Mouse (Mus musculus): ENCODE data around the gene Sorl1.
A peak's percentile ranks its signal among the peaks of the same experiment; 100 is the strongest.

Gene Sorl1

GRCm38 (mm10) chr9:42122441-42122840 lies 1.7 kb downstream of the Sorl1 start:
- no peak for DNase-seq (ENCODE audit: low spot score)

- peak; percentile 6 for DNase-seq (ENCODE audit: low spot score)
Observed at GRCm38 (mm10) chr9:42121631-42122354, 2.3 kb downstream of the Sorl1 start.

DNA sequence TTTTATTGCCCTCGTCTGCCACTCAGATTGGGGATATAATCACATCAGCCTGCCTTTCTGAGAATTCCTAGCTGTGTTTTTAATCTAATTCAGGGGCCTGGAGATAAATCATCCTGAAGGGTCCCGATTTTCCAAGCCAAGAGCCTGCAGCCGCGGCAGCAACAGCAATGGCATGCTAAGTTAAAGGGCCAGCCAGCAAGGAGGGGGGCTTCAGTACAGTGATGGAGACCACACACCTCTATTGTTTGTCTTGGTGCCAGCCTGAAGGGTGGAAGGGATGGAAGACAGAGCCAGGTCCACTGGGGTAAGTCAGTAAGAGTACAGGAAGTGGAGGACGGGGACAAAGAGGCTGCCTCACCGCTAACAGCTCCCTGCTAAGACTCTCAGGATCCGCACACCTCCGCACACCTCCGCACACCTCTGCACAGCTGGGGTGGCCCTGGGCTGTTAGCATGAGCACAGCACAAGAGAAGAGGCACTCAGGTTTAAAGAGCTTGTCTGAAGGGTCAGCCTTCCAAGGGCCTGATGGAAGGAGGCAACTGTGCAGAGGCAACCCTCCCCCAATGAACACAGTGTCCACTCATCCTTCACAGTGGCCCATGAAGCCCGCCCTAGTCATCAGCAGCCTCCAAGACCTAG lies 7.6 kb downstream of the Sorl1 start:
- no peak for DNase-seq (ENCODE audit: low spot score)

- DNase-seq (ENCODE audit: low spot score), result no peak
Observed at GRCm38 (mm10) chr9:42115078-42115477, 9.0 kb downstream of the Sorl1 start.

DNA sequence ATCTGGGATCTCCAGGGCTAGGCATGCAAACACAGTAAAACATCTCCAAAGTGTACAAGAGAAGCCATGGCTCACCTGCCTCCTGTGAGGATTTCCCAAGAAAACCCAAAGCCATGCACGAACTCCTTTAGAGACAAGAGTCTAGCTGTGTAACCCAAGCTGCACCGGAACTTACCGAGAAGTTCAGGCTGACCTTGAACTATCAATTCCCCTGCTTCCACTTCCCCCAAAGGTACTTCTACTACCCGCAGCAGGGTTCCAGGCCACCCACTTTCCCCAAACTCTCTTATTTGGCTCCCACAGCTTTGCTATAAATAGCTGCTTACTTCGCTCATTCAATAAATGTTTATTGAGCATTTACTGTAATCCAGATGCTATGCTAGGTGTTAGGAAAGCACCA lies 10.8 kb downstream of the Sorl1 start:
- no peak for DNase-seq (ENCODE audit: low spot score)

DNA sequence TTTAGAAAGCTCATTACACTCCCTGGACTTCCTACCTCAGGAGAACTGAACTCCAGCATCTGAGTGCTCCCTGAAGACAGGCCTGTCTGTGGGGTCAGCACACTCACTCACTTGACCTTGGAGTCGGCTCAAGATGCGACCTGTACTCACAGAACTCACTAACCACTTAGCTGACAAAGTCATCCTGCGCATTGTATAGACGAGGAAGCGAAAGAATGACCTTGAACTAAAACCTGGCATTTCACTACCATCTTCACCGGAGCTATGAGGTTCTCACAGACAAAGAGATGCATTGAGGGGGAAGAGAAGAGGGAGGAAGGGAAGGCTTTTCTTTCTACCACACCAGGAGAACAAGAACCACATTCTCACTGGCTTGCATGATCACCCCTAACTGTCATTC lies 11.4 kb downstream of the Sorl1 start:
- DNase-seq (ENCODE audit: low spot score), result no peak

DNA sequence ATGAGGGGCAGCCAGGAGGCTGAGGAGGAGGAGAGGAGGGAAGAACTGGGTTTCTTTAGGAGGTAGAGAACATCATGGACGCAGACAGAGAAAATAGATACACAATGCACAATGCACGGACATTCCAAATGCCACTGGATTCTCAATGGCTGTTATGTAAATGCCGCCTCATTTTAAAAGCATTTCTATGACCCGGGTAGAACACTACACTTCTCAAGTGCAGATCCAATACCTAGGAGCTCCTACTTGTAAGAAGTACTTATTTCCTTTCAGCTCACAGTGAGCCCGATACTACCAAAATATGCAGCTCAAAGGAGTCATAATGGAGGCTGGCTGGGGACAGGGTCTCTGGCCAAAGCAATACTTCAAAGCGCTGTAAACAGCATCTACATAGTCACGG lies 12.8 kb downstream of the Sorl1 start:
- no peak for DNase-seq (ENCODE audit: low spot score)

DNA sequence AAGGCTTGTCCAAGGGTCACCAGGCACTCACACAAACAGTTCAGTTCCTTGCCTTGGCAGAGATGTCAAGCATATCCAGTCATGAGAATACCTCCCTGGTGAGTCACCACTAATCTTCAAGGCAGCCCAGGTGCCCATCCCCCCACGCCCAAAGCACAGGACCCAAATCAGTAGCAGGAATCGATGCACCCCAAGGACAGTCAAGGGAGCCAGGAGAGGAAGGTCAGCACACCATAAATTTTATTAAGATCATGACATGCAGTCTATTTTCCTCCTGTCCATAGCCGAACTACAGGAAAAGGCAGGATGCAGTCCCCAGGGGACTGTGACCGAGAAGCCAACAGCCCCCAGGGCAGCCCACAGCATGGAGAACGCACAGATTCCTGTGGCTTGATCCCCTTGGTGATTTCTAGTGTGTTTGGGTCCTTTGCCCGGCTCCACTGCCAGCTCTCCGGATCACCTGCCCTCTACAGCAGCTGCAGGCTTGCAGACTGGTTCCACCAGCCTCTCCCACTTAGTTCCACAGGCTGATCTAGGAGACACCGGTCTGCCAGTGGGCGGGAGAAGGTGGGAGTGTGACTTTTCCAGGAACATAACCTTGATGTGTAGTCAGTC lies 14.2 kb downstream of the Sorl1 start:
- DNase-seq (ENCODE audit: low spot score), result peak; percentile 28

DNA sequence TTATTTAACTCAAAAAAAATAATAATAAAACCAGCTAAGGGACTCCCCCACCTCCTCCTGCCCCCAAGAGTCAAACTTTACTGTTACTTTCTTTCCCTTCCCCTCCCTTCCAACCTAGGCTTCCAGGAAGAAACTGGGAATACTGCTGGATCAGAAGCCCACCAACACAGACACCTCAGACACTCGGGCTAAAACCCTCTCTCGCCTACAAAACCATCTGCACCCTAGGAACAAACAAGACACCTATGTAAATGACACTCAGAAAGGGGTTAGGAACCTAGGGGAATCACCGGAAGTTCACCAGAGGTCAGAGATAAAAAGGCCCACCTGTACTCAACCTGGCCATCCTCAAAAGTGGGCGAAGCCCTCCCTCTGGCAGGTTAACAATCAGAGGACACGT lies 15.0 kb downstream of the Sorl1 start:
- no peak for DNase-seq (ENCODE audit: low spot score)

DNA sequence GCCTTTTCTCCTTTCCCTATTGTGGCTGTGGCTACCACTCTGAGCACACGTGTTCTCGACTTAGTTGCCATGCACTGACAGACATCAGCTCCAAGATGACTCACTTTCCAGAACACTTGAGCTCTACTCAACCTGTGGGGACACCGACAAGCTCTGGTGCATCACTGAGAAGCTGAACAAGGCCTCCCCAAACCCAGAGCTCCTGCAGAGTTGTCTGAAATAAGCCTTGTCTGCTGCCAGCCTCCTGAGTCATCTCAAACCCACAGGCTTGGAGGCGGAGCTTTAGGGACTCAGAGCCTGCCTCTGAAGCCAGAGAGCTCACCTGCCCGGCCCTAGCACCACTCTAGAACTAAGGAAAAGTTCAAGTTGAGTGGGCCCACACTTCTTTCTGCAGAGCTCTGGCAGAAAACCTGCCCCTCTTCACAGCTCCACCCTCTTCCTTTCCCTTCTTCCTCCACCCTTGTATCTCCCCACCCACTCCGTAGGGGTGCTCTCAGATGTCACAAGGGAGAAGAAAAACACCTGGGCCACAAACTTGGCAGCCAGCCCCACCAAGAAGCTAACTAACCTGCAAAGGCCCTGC lies 15.6 kb downstream of the Sorl1 start:
- DNase-seq (ENCODE audit: low spot score), result no peak

DNA sequence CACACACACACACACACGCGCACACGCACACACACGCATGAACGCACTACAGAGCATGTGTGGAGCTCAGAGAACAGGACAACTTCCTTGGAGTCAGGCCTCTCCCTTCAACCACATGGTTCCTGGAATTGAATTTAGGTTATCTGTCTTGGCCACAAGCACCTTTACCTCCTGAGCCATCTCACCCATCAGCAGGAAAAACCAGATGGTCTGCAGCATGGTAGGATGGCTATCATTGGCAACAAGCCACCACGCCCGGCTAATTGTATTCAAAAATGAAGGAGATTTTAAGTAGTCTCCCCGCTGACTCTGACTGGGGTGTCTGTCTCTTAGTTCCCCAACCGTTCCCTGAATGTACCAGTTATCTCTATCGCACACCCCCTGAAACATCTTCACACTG lies 17.0 kb downstream of the Sorl1 start:
- no peak for DNase-seq (ENCODE audit: low spot score)

GRCm38 (mm10) chr9:42106305-42106704 lies 17.8 kb downstream of the Sorl1 start:
- DNase-seq (ENCODE audit: low spot score), result no peak

- no peak for DNase-seq (ENCODE audit: low spot score)
Observed at GRCm38 (mm10) chr9:42103546-42103945, 20.6 kb downstream of the Sorl1 start.

GRCm38 (mm10) chr9:42102013-42102412 lies 22.1 kb downstream of the Sorl1 start:
- no peak for DNase-seq (ENCODE audit: low spot score)

DNA sequence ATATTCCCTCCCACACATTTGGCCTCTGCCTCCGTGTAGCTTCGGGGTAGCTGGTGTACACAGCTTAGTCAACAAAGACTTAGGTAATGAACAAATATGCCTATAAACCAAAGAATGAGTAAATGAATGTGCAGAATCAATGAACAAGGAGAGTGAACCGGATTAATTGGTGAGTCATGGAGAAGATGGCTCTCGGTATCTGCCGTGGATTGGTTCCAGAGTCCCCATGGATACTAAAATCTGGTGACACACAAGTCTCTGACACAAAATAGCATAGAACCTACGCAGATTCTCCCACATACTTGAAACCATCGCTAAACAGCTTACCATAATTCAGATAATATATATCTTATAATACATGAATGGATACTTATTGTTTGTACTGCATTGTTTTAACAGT lies 22.8 kb downstream of the Sorl1 start:
- no peak for DNase-seq (ENCODE audit: low spot score)

- DNase-seq (ENCODE audit: low spot score), result no peak
Observed at GRCm38 (mm10) chr9:42100618-42101210, 23.4 kb downstream of the Sorl1 start.

DNA sequence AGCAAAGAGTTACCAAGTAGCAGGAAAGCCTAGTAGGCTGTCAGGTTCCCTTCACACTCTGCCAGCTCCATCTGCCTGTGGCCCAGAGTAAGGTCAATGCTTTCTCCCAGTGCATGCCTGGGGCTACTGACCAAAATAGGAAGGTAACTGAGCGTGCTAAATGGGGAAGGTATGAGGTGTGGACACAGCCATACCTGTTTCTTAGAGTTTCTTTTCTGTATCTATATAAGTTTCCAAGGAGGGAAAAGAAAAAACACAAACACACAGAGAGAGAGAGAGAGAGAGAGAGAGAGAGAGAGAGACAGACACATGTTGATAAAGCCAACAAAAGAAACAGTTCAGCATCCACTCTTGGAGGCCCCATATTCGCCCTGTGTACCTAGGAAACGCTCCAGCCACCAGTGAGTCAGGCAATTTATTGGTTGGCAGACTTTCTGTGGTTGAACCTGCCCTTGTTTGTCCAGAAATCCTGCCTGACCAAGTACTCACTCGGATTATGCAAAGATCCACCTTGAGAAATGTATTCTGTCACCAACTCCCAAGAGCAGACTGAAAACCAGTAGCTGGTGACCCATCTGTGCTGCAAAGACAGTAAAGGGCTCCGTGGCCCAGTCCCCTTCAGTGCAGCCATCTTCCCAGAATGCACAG lies 25.5 kb downstream of the Sorl1 start:
- no peak for DNase-seq (ENCODE audit: low spot score)

DNA sequence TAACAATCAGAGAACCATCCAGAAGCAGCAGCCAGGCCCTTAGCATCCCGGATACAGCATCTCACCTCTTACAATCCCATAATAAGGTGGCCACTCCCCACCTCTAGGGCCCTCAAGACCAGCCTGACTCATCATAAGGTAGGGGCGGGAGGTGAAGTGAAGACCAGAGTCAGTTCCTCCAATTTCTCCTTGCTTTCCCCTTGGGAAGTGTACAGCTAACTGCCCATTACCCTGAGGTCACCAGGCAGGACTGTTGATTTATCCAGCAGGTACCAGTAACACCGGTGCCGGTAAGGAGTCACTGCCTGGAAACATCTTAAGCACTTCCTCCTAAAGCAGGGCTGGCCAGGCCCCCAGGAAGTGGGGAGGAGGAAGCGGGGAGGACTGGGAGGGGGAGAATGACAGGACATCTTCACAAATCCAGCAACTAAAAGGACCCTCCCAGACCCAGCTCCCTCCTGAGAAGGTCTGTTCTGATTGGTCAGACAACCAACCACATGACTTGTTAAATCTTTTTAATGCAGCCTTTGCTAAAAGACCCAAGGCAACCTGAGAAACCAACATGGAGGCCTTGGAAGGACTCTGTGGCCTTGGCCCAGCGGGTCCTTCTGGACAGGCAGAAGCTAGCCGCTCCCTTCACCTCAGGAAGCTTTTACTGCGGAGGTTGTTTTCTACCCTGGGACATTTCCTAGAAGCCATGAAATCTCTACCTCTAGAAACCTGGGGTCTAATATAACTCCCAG lies 26.2 kb downstream of the Sorl1 start:
- DNase-seq (ENCODE audit: low spot score), result no peak

DNA sequence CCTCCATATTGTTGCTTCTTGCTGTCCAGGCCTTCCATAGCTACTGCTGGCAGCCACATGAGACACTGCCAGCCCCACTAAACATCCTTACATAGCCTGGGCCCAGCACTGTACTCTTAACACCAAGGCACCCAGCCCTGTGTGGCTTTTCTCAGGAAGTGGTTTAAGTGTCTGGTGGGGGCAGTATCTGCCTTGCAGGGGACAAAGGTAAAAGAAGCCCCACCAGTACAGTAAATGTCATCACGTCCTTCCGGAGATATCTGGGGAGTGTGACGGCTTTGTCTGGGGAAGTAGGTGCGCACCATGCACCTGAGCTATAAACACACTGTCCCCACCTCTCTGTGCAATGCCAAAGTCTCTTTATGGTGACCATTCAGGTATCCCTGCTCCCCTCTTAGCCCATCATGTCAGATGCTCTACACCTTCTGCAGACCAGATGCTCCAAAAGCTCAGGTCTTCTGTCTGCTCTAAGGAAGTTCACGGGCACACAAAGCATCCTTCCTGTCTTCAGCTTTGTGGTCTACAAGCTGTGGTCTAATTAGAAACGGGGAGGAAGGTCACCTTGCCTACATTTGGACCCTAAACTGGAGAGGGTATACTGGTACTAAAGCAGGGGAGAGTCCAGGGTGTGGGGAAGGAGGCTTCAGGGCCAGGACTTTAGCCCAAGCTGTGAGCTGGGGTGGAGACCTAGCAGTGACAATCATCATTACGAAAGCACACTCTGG lies 26.9 kb downstream of the Sorl1 start:
- DNase-seq (ENCODE audit: low spot score), result no peak

DNA sequence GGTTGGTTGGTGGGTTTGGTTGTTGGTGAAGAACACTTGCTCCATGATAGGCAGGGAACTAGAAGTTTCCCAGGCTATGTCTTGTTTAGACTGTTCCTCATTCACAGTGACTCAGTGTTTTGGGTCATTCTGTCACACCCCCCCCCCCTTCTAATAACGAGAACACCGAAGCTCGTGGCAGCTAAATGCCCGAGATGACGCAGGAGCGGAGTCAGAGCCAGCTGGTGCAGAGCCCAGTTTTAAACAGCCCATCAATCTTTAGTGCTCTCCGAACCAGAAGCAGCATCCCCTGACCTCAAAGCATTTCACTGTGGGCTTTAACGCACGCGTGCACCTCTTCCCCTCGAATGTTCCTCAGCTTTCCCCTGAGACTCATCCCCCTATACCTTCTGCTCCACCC lies 29.3 kb downstream of the Sorl1 start:
- peak; percentile 75 for DNase-seq (ENCODE audit: low spot score)

- no peak for DNase-seq (ENCODE audit: low spot score)
Observed at GRCm38 (mm10) chr9:42094028-42094551, 30.0 kb downstream of the Sorl1 start.

Measured in adipocyte (in vitro differentiated cells).